Mouse (Mus musculus) stomach, postnatal 0 days (tissue): ENCODE results near the gene Wdcp.

Source experiments
- CTCF ChIP-seq: IDR thresholded peaks from 2 replicates; pipeline ENCODE4 v1.5.1; 2016; ENCODE audit warnings: antibody characterized with exemption, low read depth, mild to moderate bottlenecking, moderate library complexity
- EP300 ChIP-seq: optimal IDR thresholded peaks from 2 replicates; pipeline ENCODE3; 2016; ENCODE audit warnings: antibody characterized with exemption

GRCm38 (mm10) chr12:4842890-4843597 is at the start of gene Wdcp:
- TF ChIP-seq CTCF (no peak), EP300 (no peak)
